ENCODE assay signal across 8 mouse cellular contexts in the genomic region with DNA sequence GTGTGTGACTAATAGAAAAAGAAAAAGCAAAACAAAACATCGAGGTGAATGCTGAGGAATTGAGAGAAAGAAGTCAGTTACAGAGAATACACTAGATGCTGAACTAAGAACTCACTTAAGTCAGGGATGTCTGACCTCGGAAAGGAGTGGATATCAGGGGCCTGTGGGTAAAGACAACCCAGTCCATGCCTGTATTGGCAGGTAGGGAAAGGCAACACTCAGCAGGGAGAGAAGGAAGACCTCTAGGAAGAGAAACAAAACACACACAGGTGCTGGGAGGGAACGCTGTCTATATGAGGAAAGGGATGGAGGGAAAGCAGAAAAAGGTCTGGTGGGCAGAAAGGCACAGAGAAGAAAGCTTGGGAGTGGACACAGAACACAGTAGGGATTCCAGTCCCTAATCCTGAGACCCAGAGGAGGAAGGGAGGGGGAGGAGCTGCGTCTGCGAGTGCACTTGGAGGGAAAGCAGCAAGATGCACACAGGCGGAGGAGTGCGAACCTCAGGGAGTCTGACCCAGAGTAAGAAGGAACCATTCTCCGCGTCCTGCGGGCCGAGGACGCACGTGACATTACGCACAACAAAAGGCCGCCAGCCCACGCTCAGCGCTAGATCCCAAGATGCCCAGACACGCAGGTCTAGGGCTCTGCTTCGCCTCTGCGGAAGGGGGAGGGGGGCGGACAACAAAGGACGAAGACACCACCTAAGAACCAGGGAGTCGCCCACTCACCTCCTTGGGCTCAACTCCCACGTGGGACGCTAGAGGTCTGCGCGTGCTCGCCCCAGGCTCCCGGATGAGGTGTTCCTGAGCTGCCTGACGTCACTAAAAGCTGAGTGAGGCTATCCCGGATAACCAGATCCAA. TPM values are rescaled to one million over a fixed set of nuclear protein-coding genes. Genes with fewer than 3 reads are reported as not detected.
DNase-seq lines count a peak whose midpoint lies in the region; ATAC-seq lines count a peak whose summit lies in the region.

A gene (minus strand): TSS at position 770 of the 861 bp plus-strand sequence.

- intact Hi-C loops in left cerebral cortex, postnatal 14 days (cut with DNase I), result no loop called here

- ATAC-seq in granulocyte monocyte progenitor cell, adult 5-6 weeks (replicated peaks; ENCODE audit: poor library complexity, severe bottlenecking), result peak; percentile 96
- ATAC-seq in intestine, embryonic 16.5 days, result peak; percentile 98

- DNase-seq in adrenal gland, postnatal 10 days, result peak; percentile 82
- peak; percentile 92 for DNase-seq in embryo, embryonic 11 days
- DNase-seq in left cerebral cortex, postnatal 14 days (ENCODE audit: low spot score in 2 of 2), result peak; percentile 85 to 92
- peak; percentile 90 to 93 for DNase-seq in right cerebral cortex, postnatal 10 days (ENCODE audit: low spot score in 2 of 2)
- DNase-seq in urinary bladder, postnatal 10 days (ENCODE audit: low spot score), result peak; percentile 27

- peak within 1 kb of the TSS; percentile 75 for H3K4me2 ChIP-seq in intestine, embryonic 16.5 days (ENCODE audit: low read depth, low read length)

- H3K9me3 ChIP-seq in intestine, embryonic 16.5 days (ENCODE audit: control insufficient read depth, low read length), result no peaks in the 10 kb centered on the region
- H3K9me3 ChIP-seq in megakaryocyte, embryonic 14.5 days, result peaks cover 8% of the 10 kb centered on the region

- H3K9ac ChIP-seq in intestine, embryonic 16.5 days (ENCODE audit: low read depth, low read length), result peak within 1 kb of the TSS; percentile 66

- no peak within 1 kb of the TSS; the same call in 1 of the 2 replicates for H3K27ac ChIP-seq in intestine, embryonic 16.5 days (ENCODE audit: low read length)

- H3K4me1 ChIP-seq in intestine, embryonic 16.5 days (ENCODE audit: control insufficient read depth, insufficient read depth, low read length), result 0 out of 2 replicates have a peak, but pooled peaks cover 3% of the 10 kb centered on the region
- peaks cover 15% of the 10 kb centered on the region for H3K4me1 ChIP-seq in megakaryocyte, embryonic 14.5 days

- H3K36me3 ChIP-seq in intestine, embryonic 16.5 days (ENCODE audit: control insufficient read depth, insufficient read depth, low read length), result no peaks in the 10 kb centered on the region; the same call in 1 of the 2 replicates
- peaks cover 28% of the 10 kb centered on the region for H3K36me3 ChIP-seq in megakaryocyte, embryonic 14.5 days (replicated peaks; ENCODE audit: low read length)

- WGBS in intestine, embryonic 16.5 days, result 5% methylated on average over 31 of the region's 31 CpGs

- H3K27me3 ChIP-seq in intestine, embryonic 16.5 days (replicated peaks; ENCODE audit: control insufficient read depth, insufficient read depth, low read length), result no peaks in the 10 kb centered on the region
- H3K27me3 ChIP-seq in megakaryocyte, embryonic 14.5 days (replicated peaks), result no peaks in the 10 kb centered on the region

- H3K4me3 ChIP-seq in intestine, embryonic 16.5 days (ENCODE audit: low read length), result peak within 1 kb of the TSS; percentile 45
- H3K4me3 ChIP-seq in megakaryocyte, embryonic 14.5 days (replicated peaks), result peak within 1 kb of the TSS; percentile 91

RNA-seq across cellular contexts. Expression of the gene that starts here (rescaled TPM):
- 1 to 10 TPM; 2.5 to 5.0 TPM for total RNA-seq in adrenal gland, postnatal 10 days (2021)
- 0.26 and 3.4 TPM in 2 replicates for total RNA-seq in granulocyte monocyte progenitor cell, adult 5-6 weeks (2014; fragmentation: Nextera tagmentation)
- 1.6 and 3.3 TPM in 2 replicates for total RNA-seq in granulocyte monocyte progenitor cell, adult 5-6 weeks (2017)
- polyA plus RNA-seq in intestine, embryonic 16.5 days (2015; fragmentation: Nextera tagmentation; extraction: Ambion mirVana), result 3.4 and 4.0 TPM in 2 replicates
- 10 to 100 TPM; 14.7 to 17.6 TPM for total RNA-seq in left cerebral cortex, postnatal 14 days (2021)
- not detected in 2 replicates for polyA plus RNA-seq in megakaryocyte, embryonic 14.5 days (2012; ENCODE audit: insufficient read depth, low replicate concordance)

Comparison
In these comparisons a context has a peak if more than half of its experiments do, and no peak if none do; other contexts are left out.
1. DNase-seq: peak in every context shown above with its lines; median percentile 92 in embryo, embryonic 11 days; 92 in right cerebral cortex, postnatal 10 days; 88 in left cerebral cortex, postnatal 14 days; 82 in adrenal gland, postnatal 10 days; 27 in urinary bladder, postnatal 10 days.